Mouse (Mus musculus): ENCODE data around the gene Kcnab3.

- TF ChIP-seq CTCF (conservative IDR thresholded peaks at IDR 0.05; ENCODE audit: low read length) = no peak
- no peak for TF ChIP-seq POU5F1 (IDR thresholded peaks at IDR 0.05; ENCODE audit: borderline replicate concordance, low read length)
- TF ChIP-seq NANOG (IDR thresholded peaks at IDR 0.05; ENCODE audit: borderline replicate concordance, low read length) = no peak
These were observed 41.0 kb downstream of the Kcnab3 start for GRCm38 (mm10) chr11:69366855-69367615.

Measured in E14TG2a.4 (cell line).